Mouse (Mus musculus) layer of hippocampus, adult 11-12 months (tissue): ENCODE data around the gene Med26.

Experiments used
- DNase-seq: peaks from one replicate; pipeline ENCODE4 v3.0.0; 2022; ENCODE audit warnings: low spot score

Med26 gene

DNA sequence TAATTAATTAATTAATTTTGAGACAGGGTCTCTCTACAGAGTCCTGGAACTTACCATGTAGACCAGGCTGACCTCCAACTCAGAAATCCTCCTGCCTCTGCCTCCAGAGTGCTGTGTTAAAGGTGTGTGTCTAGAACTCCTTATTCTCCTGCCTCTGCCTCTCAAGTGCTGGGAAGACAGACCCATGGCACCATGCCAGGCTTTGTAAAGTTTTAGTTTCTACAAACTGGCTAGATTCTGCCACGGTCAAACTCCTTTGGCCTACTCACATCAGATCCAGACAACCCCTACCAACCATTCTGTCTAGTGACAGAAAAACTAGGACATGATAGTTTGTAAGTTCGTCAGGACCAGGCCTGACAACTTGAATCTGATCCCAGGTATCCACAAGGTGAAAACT, 57.1 kb downstream of the Med26 start:
- no peak for DNase-seq

DNA sequence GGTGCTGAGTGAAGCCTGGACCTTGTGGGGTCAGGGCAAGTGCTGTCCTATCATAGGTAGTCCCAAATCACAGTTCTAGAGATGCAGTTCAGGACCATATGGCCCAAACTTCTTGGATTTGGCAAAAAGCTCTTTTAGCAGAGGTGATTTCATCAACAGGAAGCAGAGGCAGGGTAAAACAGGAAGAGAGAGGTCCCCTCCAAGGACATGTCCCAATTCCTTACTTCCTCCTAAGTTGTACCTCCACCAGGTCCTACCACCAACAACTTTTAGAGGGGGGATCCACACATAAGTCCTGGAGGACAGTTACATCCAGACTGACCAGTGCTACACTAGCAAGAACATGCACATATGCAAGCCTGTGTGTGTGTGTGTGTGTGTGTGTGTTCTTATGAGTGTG, 61.1 kb downstream of the Med26 start:
- DNase-seq = no peak

DNA sequence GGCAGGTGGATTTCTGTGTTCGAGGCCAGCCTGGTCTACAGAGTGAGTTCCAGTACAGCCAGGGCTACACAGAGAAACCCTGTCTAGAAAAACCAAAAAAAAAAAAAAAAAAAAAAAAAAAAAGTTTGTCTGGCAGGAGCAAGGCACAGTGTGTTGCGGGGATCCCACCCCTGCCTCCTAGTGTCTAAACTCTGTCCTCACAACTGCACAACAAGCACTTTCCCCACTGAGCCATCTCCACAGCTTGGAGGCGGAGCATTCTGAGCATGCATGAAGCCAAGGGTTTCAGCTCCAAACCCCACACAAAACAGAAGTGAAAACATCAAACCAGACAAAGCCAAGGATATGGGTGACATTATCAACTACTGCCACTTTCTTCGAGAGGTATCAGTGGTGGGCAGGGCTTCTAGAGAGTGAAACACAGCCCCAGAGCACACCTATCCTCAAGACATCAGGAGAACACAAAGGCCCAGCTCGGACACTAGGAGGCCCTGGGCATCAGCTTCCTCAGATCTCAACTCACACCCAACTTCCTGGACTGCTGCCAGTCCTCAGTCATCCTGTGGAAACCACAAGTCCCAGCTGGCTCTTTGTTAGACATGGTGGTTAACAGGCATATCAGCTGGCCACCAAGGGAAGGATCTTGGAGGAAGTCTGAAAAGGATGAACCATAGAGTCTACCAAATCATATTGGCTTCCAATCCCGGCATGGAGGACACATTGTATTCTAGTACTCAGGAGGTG, 62.4 kb downstream of the Med26 start:
- DNase-seq = peak; percentile 53

- peak; percentile 98 for DNase-seq
Observed at GRCm38 (mm10) chr8:72474826-72475546, 73.1 kb downstream of the Med26 start, which contains the start of gene Cherp. Cherp (minus strand) TSS chr8:72475226.

DNA sequence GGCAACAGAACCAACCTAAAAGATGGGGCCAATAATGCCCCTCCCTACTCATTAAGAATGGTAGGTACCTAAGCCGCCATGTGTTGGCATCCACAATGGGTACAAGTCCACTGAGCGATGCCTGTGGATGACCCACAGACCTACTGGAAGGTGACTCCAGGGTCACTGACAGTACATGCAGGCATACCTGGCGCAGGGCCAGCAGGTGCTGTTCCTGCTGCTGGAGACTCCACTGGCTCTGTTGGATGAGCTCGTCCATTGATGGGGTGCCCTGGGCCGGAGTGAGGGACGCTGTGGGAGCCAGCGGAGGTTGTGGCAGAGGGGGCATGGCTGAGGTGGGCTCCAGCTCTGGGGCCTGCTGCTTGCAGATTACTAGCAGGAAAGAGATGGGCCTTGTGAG, 77.4 kb downstream of the Med26 start:
- DNase-seq = no peak

GRCm38 (mm10) chr8:72469984-72470383, 78.1 kb downstream of the Med26 start:
- DNase-seq = no peak

- DNase-seq = no peak
Observed at GRCm38 (mm10) chr8:72469243-72469642, 78.8 kb downstream of the Med26 start.

- no peak for DNase-seq
Observed at GRCm38 (mm10) chr8:72464211-72464610, 83.9 kb downstream of the Med26 start.

- DNase-seq = no peak
Observed at GRCm38 (mm10) chr8:72459881-72460533, 88.1 kb downstream of the Med26 start.

DNA sequence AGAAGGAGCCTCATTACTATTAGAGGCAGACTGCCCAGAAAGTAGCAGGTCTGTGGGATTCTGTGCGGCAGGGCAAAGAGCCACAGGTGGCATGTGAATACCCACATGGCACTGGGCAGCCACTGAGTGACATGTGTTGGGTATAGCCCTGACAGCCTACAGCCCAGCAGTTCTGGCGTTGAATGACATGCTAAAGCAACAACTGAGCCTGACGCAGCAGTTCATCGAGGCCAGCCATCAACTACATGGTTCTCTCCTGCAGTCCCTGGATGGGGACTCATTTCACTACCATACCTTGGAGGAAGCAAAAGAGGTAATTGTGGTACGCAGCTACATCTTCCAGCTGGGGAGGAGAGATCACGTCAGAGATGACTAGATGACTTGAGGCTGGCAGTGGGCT, 89.6 kb downstream of the Med26 start:
- DNase-seq = no peak

- no peak for DNase-seq
Observed at GRCm38 (mm10) chr8:72457806-72458205, 90.3 kb downstream of the Med26 start.

- no peak for DNase-seq
Observed at GRCm38 (mm10) chr8:72455317-72455716, 92.8 kb downstream of the Med26 start.

- no peak for DNase-seq
Observed at GRCm38 (mm10) chr8:72453904-72454303, 94.2 kb downstream of the Med26 start.

GRCm38 (mm10) chr8:72451516-72451915, 96.6 kb downstream of the Med26 start:
- no peak for DNase-seq

- DNase-seq = no peak
Observed at GRCm38 (mm10) chr8:72445071-72445470, 103.0 kb downstream of the Med26 start.
